Mouse (Mus musculus) ES-E14 (cell line): ENCODE measurements around the gene Acaca. TPM values are rescaled to one million over a fixed set of nuclear protein-coding genes. Genes with fewer than 3 reads are reported as not detected.

Experiments used
- DNase-seq: peaks from one replicate; pipeline ENCODE4 v3.0.0-alpha.2; 2013; ENCODE audit warnings: low read depth, low spot score
- H3K27ac ChIP-seq: 2 replicates; pipeline ENCODE4 v1.5.1; 2012; ENCODE audit warnings: low read depth, mild to moderate bottlenecking, low read length, moderate library complexity, mixed read lengths; ENCODE audit not compliant: poor library complexity, insufficient read depth, severe bottlenecking
- H3K36me3 ChIP-seq: 2 replicates; pipeline ENCODE4 v1.6.1; 2012; ENCODE audit warnings: mild to moderate bottlenecking, low read length, moderate library complexity, mixed read lengths; ENCODE audit not compliant: control insufficient read depth, poor library complexity, insufficient read depth, severe bottlenecking
- H3K4me1 ChIP-seq, 2 experiments: fragments of 150-350 bp in 1 of 2; sonication (generic) in 1 of 2; 2 replicates each; pipeline ENCODE4 v1.6.1; 2012; ENCODE audit warnings: low read length in 2 of 2, mild to moderate bottlenecking in 1 of 2, mixed read lengths in 1 of 2; ENCODE audit not compliant: control insufficient read depth in 2 of 2, insufficient read depth in 2 of 2, poor library complexity in 1 of 2
- H3K4me3 ChIP-seq, 2 experiments: fragments of 150-350 bp in 1 of 2; sonication (generic) in 1 of 2; 2 replicates each; pipeline ENCODE4 v1.5.1; 2012; ENCODE audit warnings: low read length in 2 of 2, low read depth in 1 of 2, mild to moderate bottlenecking in 1 of 2, mixed read lengths in 1 of 2; ENCODE audit not compliant: insufficient read depth in 1 of 2, poor library complexity in 1 of 2, severe bottlenecking in 1 of 2
- H3K9ac ChIP-seq: 2 replicates; pipeline ENCODE4 v1.6.1; 2012; ENCODE audit warnings: low read depth, mild to moderate bottlenecking, low read length, mixed read lengths; ENCODE audit not compliant: poor library complexity, insufficient read depth, severe bottlenecking
- H3K9me3 ChIP-seq: fragments of 150-350 bp; sonication (generic); 2 replicates; pipeline ENCODE4 v1.6.1; 2012; ENCODE audit warnings: low read depth, mild to moderate bottlenecking, low read length; ENCODE audit not compliant: control insufficient read depth, insufficient read depth
- CHD2 ChIP-seq: IDR thresholded peaks from 2 replicates; pipeline ENCODE4 v1.6.1; 2014; ENCODE audit warnings: mild to moderate bottlenecking, low read depth, low read length, inconsistent platforms
- HCFC1 ChIP-seq: IDR thresholded peaks from 2 replicates; pipeline ENCODE4 v1.6.1; 2012; ENCODE audit warnings: low read length, inconsistent platforms, borderline replicate concordance; ENCODE audit not compliant: insufficient read depth
- MAFK ChIP-seq: IDR thresholded peaks from 2 replicates; pipeline ENCODE4 v1.6.1; 2014; ENCODE audit warnings: mild to moderate bottlenecking, low read depth, low read length, inconsistent platforms; ENCODE audit not compliant: insufficient read depth
- ZC3H11A ChIP-seq: IDR thresholded peaks from 2 replicates; pipeline ENCODE4 v1.6.1; 2012; ENCODE audit warnings: low read depth, mild to moderate bottlenecking, inconsistent platforms, low read length, borderline replicate concordance
- ZNF384 ChIP-seq: IDR thresholded peaks from 2 replicates; pipeline ENCODE4 v1.6.1; 2012; ENCODE audit warnings: low read depth, low read length, inconsistent platforms
- in situ Hi-C, 2 experiments: fragments of 600-800 bp; cut with MboI; formaldehyde crosslinking; loops; one replicate each; pipeline ENCODE4 v1.15.1; 2025; ENCODE audit warnings: low sequenced_read_pairs in 2 of 2, inconsistent platforms in 1 of 2; ENCODE audit not compliant: unreplicated experiment in 2 of 2
- total RNA-seq: library from RNA; depleted of rRNA; stranded (reverse); fragments of 300-350 nt; gene quantifications from 2 replicates; pipeline ENCODE4 v1.2.3, GENCODE M21; 2012

Gene Acaca
- total RNA-seq, 1 experiment = 68.0 TPM

GRCm38 (mm10) chr11:84127977-84128376, 1.5 kb upstream of the Acaca start:
- Histone ChIP-seq H3K27ac (no peak overlapping the region), H3K4me3 (0 out of 4 replicates have a peak overlapping the region, but pooled peaks of 1 of the 2 experiments have one; percentile 93), H3K36me3 (peaks cover 21% of the 10 kb centered on the region), H3K4me1 (no peaks in the 10 kb centered on the region), H3K9me3 (no peaks in the 10 kb centered on the region), H3K9ac (no peak overlapping the region)
- DNase-seq = no peak
- in situ Hi-C loops = no loop called here
- no peak for TF ChIP-seq MAFK
- TF ChIP-seq CHD2 = no peak
- TF ChIP-seq ZC3H11A = no peak
- TF ChIP-seq ZNF384 = no peak
- no peak for TF ChIP-seq HCFC1

GRCm38 (mm10) chr11:84129799-84130185, 320 bp downstream of the Acaca start:
- H3K36me3 ChIP-seq = peaks cover 17% of the 10 kb centered on the region
- no peak for DNase-seq
- no peaks in the 10 kb centered on the region for H3K4me1 ChIP-seq
- no peak for TF ChIP-seq ZC3H11A
- TF ChIP-seq CHD2 = no peak
- TF ChIP-seq HCFC1 = no peak
- no peak for TF ChIP-seq MAFK
- no peak for TF ChIP-seq ZNF384
- peak overlapping the region; percentile 59; the same call in 1 of the 2 replicates for H3K9ac ChIP-seq
- no peak overlapping the region for H3K27ac ChIP-seq
- in situ Hi-C loops = no loop called here
- no peaks in the 10 kb centered on the region for H3K9me3 ChIP-seq
- H3K4me3 ChIP-seq = peak overlapping the region; percentile 92 to 93

- H3K27ac ChIP-seq = no peak overlapping the region
- in situ Hi-C loops = no loop called here
- H3K4me3 ChIP-seq = no peak overlapping the region
- no peaks in the 10 kb centered on the region for H3K36me3 ChIP-seq
- DNase-seq = no peak
- H3K9ac ChIP-seq = no peak overlapping the region
- H3K9me3 ChIP-seq = no peaks in the 10 kb centered on the region
- H3K4me1 ChIP-seq = no peaks in the 10 kb centered on the region
- TF ChIP-seq MAFK (no peak), HCFC1 (no peak), ZC3H11A (no peak), CHD2 (no peak), ZNF384 (no peak)
These were observed 4.9 kb downstream of the Acaca start for GRCm38 (mm10) chr11:84134331-84134860.

GRCm38 (mm10) chr11:84136453-84136852, 7.0 kb downstream of the Acaca start:
- H3K9ac ChIP-seq = no peak overlapping the region
- H3K4me1 ChIP-seq = no peaks in the 10 kb centered on the region
- TF ChIP-seq ZNF384 (no peak), ZC3H11A (no peak)
- in situ Hi-C loops = no loop called here
- no peaks in the 10 kb centered on the region for H3K36me3 ChIP-seq
- H3K27ac ChIP-seq = no peak overlapping the region
- H3K9me3 ChIP-seq = no peaks in the 10 kb centered on the region
- DNase-seq = no peak
- no peak overlapping the region for H3K4me3 ChIP-seq

DNA sequence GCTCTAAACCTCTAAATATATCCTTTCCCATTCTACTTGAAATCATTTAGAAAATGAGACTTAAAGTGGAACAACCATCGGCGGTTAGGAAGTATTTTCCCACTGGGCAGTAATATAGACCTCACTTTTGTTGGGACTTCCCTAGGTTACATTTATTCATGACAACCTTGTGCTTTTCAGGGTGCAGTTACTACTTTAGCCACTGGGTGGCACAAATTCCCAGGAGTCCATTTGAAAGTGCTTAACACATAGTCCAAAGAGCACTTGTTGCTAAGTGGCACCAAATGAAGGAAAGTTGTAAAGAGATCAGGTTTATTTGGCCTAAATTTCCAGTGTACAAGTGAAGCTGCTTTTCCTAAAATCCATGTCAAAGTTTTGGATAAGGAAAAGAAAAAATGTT, 12.3 kb downstream of the Acaca start:
- H3K27ac ChIP-seq = no peak overlapping the region
- no peaks in the 10 kb centered on the region for H3K9me3 ChIP-seq
- H3K36me3 ChIP-seq = no peaks in the 10 kb centered on the region
- no peak overlapping the region for H3K9ac ChIP-seq
- peak; percentile 69 for DNase-seq
- no peak for TF ChIP-seq MAFK
- H3K4me3 ChIP-seq = no peak overlapping the region
- in situ Hi-C loops = no loop called here
- no peaks in the 10 kb centered on the region for H3K4me1 ChIP-seq
